Mouse (Mus musculus): ENCODE measurements around the gene Actn2. TPM values are rescaled to one million over a fixed set of nuclear protein-coding genes. Genes with fewer than 3 reads are reported as not detected.

The Actn2 gene
- polyA plus RNA-seq, 1 experiment, result 6.2 TPM

GRCm38 (mm10) chr13:12267097-12267496, 73.5 kb downstream of the Actn2 start:
- Histone ChIP-seq H3K27ac (ENCODE audit: insufficient read depth, low read length) (no peak overlapping the region), H3K27me3 (ENCODE audit: control insufficient read depth, insufficient read depth, low read length) (no peaks in the 10 kb centered on the region), H3K4me1 (ENCODE audit: control insufficient read depth, insufficient read depth, insufficient read length) (no peaks in the 10 kb centered on the region), H3K36me3 (ENCODE audit: control insufficient read depth, insufficient read depth, low read length) (no peaks in the 10 kb centered on the region), H3K4me3 (ENCODE audit: extremely low read depth, insufficient read depth, insufficient read length) (no peak overlapping the region)
- 82% methylated on average over 3 of the region's 3 CpGs for WGBS
- TF ChIP-seq CTCF (IDR thresholded peaks at IDR 0.05; ENCODE audit: extremely low read depth, insufficient read depth, insufficient read length, insufficient replicate concordance) (peak; percentile 8; the same call in 1 of the 2 replicates), POLR2A (IDR thresholded peaks at IDR 0.05; ENCODE audit: low read depth, low read length) (no peak)
- no peak for DNase-seq (ENCODE audit: low read depth in 1 of 2, low spot score in 2 of 2)

GRCm38 (mm10) chr13:12263996-12264395, 76.6 kb downstream of the Actn2 start:
- no peak overlapping the region for H3K4me3 ChIP-seq (ENCODE audit: extremely low read depth, insufficient read depth, insufficient read length)
- 84% methylated on average over 6 of the region's 6 CpGs for WGBS
- no peaks in the 10 kb centered on the region for H3K36me3 ChIP-seq (ENCODE audit: control insufficient read depth, insufficient read depth, low read length)
- H3K27me3 ChIP-seq (ENCODE audit: control insufficient read depth, insufficient read depth, low read length), result no peaks in the 10 kb centered on the region
- TF ChIP-seq POLR2A (IDR thresholded peaks at IDR 0.05; ENCODE audit: low read depth, low read length) (no peak), CTCF (IDR thresholded peaks at IDR 0.05; ENCODE audit: extremely low read depth, insufficient read depth, insufficient read length, insufficient replicate concordance) (no peak)
- DNase-seq (ENCODE audit: low read depth in 1 of 2, low spot score in 2 of 2), result no peak
- no peak overlapping the region for H3K27ac ChIP-seq (ENCODE audit: insufficient read depth, low read length)
- H3K4me1 ChIP-seq (ENCODE audit: control insufficient read depth, insufficient read depth, insufficient read length), result no peaks in the 10 kb centered on the region

- Histone ChIP-seq H3K4me3 (ENCODE audit: extremely low read depth, insufficient read depth, insufficient read length) (no peak overlapping the region), H3K27me3 (ENCODE audit: control insufficient read depth, insufficient read depth, low read length) (no peaks in the 10 kb centered on the region), H3K36me3 (ENCODE audit: control insufficient read depth, insufficient read depth, low read length) (no peaks in the 10 kb centered on the region), H3K27ac (ENCODE audit: insufficient read depth, low read length) (no peak overlapping the region), H3K4me1 (ENCODE audit: control insufficient read depth, insufficient read depth, insufficient read length) (no peaks in the 10 kb centered on the region)
- TF ChIP-seq POLR2A (IDR thresholded peaks at IDR 0.05; ENCODE audit: low read depth, low read length), result no peak
- no peak for TF ChIP-seq CTCF (IDR thresholded peaks at IDR 0.05; ENCODE audit: extremely low read depth, insufficient read depth, insufficient read length, insufficient replicate concordance)
- DNase-seq (ENCODE audit: low read depth in 1 of 2, low spot score in 2 of 2), result no peak
These were observed 79.1 kb downstream of the Actn2 start for GRCm38 (mm10) chr13:12261505-12261904.

GRCm38 (mm10) chr13:12257391-12258380, 82.9 kb downstream of the Actn2 start, which contains the start of gene Mtr:
Gene Mtr (minus strand): TSS chr13:12258113.
- peaks cover 2% of the 10 kb centered on the region; the same call in 1 of the 2 replicates for H3K4me1 ChIP-seq (ENCODE audit: control insufficient read depth, insufficient read depth, insufficient read length)
- TF ChIP-seq POLR2A (IDR thresholded peaks at IDR 0.05; ENCODE audit: low read depth, low read length), result peak; percentile 81
- no peak for TF ChIP-seq CTCF (IDR thresholded peaks at IDR 0.05; ENCODE audit: extremely low read depth, insufficient read depth, insufficient read length, insufficient replicate concordance)
- no peaks in the 10 kb centered on the region for H3K27me3 ChIP-seq (ENCODE audit: control insufficient read depth, insufficient read depth, low read length)
- WGBS, result under 1% methylated on average over 69 of the region's 69 CpGs
- H3K36me3 ChIP-seq (ENCODE audit: control insufficient read depth, insufficient read depth, low read length), result peaks cover 1% of the 10 kb centered on the region
- peak within 1 kb of the TSS; percentile 82 for H3K27ac ChIP-seq (ENCODE audit: insufficient read depth, low read length)
- H3K4me3 ChIP-seq (ENCODE audit: extremely low read depth, insufficient read depth, insufficient read length), result peak within 1 kb of the TSS; percentile 92
- DNase-seq (ENCODE audit: low read depth in 1 of 2, low spot score in 2 of 2), result peak; percentile 75 to 95

- peaks cover 2% of the 10 kb centered on the region; the same call in 1 of the 2 replicates for H3K4me1 ChIP-seq (ENCODE audit: control insufficient read depth, insufficient read depth, insufficient read length)
- peaks cover 3% of the 10 kb centered on the region for H3K36me3 ChIP-seq (ENCODE audit: control insufficient read depth, insufficient read depth, low read length)
- no peak for DNase-seq (ENCODE audit: low read depth in 1 of 2, low spot score in 2 of 2)
- H3K4me3 ChIP-seq (ENCODE audit: extremely low read depth, insufficient read depth, insufficient read length), result peak overlapping the region; percentile 92
- no peaks in the 10 kb centered on the region for H3K27me3 ChIP-seq (ENCODE audit: control insufficient read depth, insufficient read depth, low read length)
- H3K27ac ChIP-seq (ENCODE audit: insufficient read depth, low read length), result no peak overlapping the region
- TF ChIP-seq POLR2A (IDR thresholded peaks at IDR 0.05; ENCODE audit: low read depth, low read length), result no peak
- no peak for TF ChIP-seq CTCF (IDR thresholded peaks at IDR 0.05; ENCODE audit: extremely low read depth, insufficient read depth, insufficient read length, insufficient replicate concordance)
- 11% methylated on average over 10 of the region's 10 CpGs for WGBS
These were observed 83.6 kb downstream of the Actn2 start for GRCm38 (mm10) chr13:12256871-12257390.

GRCm38 (mm10) chr13:12255911-12256705, 84.5 kb downstream of the Actn2 start:
- WGBS, result 40% methylated on average over 3 of the region's 3 CpGs
- TF ChIP-seq CTCF (IDR thresholded peaks at IDR 0.05; ENCODE audit: extremely low read depth, insufficient read depth, insufficient read length, insufficient replicate concordance) (no peak), POLR2A (IDR thresholded peaks at IDR 0.05; ENCODE audit: low read depth, low read length) (no peak)
- Histone ChIP-seq H3K4me3 (ENCODE audit: extremely low read depth, insufficient read depth, insufficient read length) (peak overlapping the region; percentile 14; the same call in 1 of the 2 replicates), H3K27ac (ENCODE audit: insufficient read depth, low read length) (0 out of 2 replicates have a peak overlapping the region, but pooled peaks have one; percentile 23), H3K36me3 (ENCODE audit: control insufficient read depth, insufficient read depth, low read length) (peaks cover 3% of the 10 kb centered on the region), H3K4me1 (ENCODE audit: control insufficient read depth, insufficient read depth, insufficient read length) (peaks cover 2% of the 10 kb centered on the region; the same call in 1 of the 2 replicates), H3K27me3 (ENCODE audit: control insufficient read depth, insufficient read depth, low read length) (no peaks in the 10 kb centered on the region)
- DNase-seq (ENCODE audit: low read depth in 1 of 2, low spot score in 2 of 2), result no peak

Measured in spleen, adult 2 months (tissue).